Mouse (Mus musculus) kidney, adult 8-10 months (tissue): ENCODE measurements at regions not wholly inside any gene's neighbourhood (a gene's known extent, or its start where the extent isn't known, plus 50 kb on each side); places are given as distances from the start of the nearest gene placed in this dataset.

Experiments
- DNase-seq, 2 experiments: peaks; one replicate each; pipeline ENCODE4 v3.0.0; 2022

GRCm38 (mm10) chr13:37579231-37579630, 199.0 kb upstream of the Rreb1 start:
- DNase-seq = no peak

GRCm38 (mm10) chr13:37579775-37580174, 198.4 kb upstream of the Rreb1 start:
- no peak for DNase-seq

GRCm38 (mm10) chr13:37580806-37581205, 197.4 kb upstream of the Rreb1 start:
- DNase-seq = no peak

DNA sequence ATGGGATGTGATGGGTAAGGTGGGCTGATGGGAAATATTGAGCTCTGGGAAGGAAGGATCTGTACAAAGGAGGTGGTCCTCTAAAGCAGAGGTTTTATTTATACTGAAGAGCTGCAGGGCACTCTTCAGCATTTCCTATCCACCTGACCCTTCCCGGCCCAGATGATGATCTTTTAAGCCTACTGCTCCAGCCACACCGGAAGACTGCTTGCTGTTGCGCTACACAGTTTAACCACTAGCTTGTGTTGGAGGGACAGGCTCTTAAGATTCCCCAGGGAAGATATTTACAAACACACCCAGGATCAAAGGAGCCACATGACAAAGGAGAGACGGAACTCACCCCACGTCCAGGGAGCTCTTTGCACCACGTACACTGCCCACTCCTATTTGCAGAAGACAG, 196.8 kb upstream of the Rreb1 start:
- no peak for DNase-seq

- DNase-seq = no peak
Observed at GRCm38 (mm10) chr13:37585476-37585875, 192.7 kb upstream of the Rreb1 start.

GRCm38 (mm10) chr13:37586511-37586910, 191.7 kb upstream of the Rreb1 start:
- DNase-seq = no peak

DNA sequence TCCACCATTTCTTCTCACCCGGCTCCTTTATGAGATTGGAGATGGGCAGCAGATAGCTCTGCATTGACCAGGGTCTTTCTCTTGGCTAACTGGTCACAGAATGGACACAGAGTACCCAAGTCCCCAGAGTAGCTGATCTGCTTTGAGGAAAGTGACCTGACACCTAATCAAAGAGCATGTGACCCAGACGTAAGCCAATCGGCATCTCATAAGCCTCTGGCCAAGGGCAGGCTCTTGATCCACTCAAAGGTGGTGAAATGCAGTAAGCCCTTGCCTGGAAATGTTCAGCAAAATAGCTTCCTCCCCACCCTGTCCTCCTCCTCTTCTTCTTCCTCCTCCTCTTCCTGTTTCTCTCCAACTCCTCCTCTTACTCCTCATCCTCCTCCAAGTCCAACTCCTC, 190.3 kb upstream of the Rreb1 start:
- no peak for DNase-seq

DNA sequence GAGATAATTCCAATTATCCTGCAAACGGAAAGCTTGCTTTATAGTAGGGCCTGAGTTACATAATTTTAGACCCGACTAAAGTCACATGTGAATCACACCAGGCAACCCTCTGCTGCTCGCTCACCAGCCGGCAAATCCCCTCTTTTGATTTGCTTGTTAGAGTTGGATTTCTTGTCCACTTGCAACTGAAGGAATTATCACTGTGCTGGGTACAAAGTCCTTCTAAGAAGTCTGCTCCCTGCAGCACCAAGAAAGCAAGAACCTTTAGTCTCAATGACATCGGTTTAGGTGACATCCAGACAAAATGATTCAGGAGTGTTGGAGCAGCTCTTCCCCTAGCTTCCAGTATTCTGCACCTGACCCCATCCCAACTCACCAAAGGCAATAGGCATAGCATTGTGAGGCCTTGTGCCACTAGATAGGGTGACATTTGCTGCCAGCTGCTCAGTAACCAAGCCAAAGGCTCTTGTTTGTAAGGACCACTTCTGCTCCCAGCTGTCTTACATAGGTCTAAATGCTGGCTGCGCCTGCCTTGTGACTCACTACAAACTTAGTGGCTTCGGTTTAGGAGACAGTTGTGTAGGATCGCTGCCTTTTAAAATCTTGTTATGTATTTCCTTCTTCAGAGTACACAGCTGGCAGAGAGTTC, 189.5 kb upstream of the Rreb1 start:
- DNase-seq = no peak

DNA sequence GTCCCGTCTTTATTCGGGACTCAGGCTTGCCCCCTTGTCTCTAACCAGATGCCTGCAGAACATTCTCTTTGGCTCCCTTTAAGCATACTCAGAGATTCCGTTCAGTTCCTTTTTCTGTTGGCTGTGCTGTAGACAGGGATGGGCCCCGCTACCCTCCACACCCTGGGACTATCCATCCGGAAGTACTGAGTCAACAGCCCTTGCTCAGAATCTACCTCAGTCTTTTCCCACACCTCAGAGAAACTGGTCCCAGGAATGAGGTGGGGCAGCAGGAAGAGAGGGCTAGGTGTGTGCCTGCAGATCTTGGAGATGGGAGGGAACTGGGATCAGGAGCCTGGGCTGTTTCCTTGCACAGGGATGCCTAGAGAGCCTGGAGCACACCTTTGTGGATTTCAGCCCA, 186.1 kb upstream of the Rreb1 start:
- no peak for DNase-seq

DNA sequence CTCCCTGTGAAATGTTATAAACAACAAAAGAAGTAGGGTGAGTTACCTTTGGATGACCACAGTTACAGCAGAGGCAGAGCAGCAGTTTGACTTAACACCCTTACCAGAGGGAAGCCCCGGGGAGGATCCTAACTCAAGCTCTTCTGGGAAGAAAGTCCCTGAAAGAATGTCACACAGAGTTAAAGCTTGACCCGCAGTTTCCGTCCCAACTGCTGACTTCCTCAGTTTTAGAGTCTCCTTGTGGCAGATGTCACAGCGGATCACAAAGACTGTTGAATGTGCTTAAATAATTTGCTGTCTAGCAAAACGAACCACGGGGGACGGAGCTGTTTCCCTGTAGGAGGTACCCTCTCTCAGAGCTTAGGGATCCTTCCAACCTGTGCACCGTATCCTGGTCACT, 183.0 kb upstream of the Rreb1 start:
- DNase-seq = peak; percentile 14 to 39

DNA sequence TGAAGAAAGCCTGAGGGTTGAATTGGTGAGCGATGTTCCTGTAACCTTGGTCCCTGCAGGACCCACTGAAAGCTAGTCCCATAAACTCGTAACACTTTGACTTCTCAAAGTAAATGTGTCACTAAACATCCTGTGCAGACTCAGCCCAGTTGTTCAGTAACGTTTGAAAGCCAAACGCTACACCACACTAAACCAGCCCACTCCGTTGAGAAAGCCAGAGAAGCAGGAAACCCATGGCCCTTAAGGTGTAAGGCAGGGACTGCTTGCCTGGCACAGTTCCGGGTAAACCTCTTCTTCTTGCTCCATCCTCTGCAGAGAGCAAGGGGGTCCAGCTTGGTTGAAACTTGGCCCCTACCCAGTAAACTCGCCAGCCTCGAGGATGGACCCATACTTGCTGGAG, 180.6 kb upstream of the Rreb1 start:
- DNase-seq = peak; percentile 80 to 89

DNA sequence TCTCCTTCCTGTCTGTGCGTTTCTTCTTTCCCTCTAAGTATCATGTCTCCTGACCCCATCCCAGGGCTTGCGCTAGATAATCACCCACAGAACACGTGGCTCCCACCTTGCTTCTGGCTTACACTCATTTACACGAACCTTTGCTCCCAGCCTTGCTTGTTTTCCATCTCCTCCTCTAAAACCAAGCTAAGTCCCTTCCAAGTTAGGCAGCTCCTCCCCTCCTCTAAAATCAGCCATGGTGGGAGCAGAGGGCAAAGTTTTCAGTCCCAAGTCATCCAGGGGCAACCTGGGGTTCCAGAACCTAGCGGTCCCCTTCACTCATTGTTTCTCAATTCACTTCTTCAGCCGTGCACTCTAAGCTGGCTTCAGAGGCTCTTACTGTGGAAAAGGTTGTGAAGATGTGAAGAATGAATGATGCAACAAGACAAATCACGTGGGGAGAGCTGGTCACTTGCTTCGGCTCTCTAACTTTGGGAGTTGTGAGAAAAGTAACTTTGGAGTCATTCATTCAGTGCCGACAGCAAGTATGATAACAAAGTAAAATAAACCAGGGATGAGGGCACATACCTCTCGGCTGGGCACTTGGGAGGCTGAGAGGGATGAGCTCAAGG, 179.9 kb upstream of the Rreb1 start:
- peak; percentile 83 to 89 for DNase-seq

- DNase-seq = peak in 1 of 2 experiments; percentile 31
Observed at GRCm38 (mm10) chr13:37599679-37600078, 178.5 kb upstream of the Rreb1 start.

DNA sequence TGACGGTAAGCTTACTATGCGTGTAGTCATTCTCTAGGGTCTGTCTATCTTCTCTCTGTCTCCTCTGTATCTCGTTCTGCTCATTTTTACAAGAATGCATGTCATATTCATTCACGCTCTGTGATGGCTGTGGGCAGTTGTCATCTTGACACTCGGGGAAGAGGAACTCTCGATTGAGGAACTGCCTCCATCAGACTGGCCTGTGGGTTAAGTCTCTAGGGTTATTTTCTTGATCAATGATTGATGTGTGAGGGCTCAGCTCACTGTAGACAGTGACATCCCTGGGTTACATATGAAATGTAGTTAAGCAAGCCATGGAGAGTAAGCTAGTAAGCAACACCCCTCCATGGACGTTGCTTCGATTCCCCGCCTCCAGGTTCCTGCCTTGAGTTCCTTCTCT, 178.0 kb upstream of the Rreb1 start:
- DNase-seq = no peak

- peak; percentile 28 to 42 for DNase-seq
Observed at GRCm38 (mm10) chr13:37601068-37601467, 177.1 kb upstream of the Rreb1 start.

DNA sequence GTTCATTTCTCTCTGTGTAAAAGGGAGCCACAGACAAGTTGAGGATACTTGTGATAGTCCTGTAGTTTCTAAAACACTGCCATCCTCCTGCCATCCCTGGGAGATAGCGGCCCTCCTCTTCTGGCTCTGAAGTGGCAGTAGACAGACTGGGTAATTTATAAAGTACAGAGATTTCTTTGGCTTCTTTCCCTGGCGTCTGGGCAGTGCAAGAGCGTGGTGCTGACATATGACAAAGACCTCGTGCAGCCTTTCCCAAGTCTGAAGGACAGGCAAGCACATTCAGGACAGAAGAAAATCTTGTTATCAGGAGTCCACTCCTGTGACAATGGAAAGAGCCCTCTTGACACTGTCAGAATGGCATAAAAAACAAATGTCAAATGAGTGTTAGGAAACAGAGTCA, 175.9 kb upstream of the Rreb1 start:
- DNase-seq = peak; percentile 30 to 34

DNA sequence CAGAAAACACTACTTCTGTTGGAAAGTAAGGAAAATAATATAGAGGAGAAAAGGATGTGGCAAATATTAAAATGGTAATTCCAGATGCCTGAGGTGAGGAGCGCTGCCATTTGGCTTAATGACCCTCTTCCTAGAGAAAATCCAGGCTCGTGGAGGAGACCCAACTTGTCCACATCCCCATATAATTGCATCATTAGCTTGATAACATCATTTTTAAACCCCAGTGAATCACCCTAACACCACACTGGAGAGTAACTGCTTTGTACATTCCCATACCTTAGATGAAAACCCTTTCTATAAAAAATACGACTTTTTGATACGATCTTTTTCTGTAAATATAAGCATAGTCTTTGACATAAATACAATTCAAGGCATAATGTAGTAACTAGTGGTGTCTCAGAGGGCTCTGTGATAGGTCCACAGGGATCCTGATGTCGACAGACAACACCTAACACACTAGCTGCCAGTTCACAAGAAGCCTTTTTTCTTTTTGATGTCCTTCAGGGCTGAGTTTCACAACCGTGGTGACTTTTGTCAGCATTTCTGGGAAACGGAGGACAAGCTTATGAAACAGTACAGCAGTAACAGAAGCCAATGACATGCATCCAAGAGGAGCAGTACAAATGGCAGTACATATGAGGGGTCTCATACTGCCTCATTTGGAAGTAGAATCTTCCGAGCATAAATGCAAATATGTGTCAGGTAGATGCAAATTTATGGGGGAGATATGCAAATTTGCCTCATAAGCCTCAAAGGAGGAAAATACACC, 174.8 kb upstream of the Rreb1 start:
- DNase-seq = no peak

- DNase-seq = no peak
Observed at GRCm38 (mm10) chr13:37606250-37606649, 171.9 kb upstream of the Rreb1 start.

GRCm38 (mm10) chr13:37609085-37609484, 169.1 kb upstream of the Rreb1 start:
- no peak for DNase-seq

- no peak for DNase-seq
Observed at GRCm38 (mm10) chr13:37611387-37611786, 166.8 kb upstream of the Rreb1 start.

DNA sequence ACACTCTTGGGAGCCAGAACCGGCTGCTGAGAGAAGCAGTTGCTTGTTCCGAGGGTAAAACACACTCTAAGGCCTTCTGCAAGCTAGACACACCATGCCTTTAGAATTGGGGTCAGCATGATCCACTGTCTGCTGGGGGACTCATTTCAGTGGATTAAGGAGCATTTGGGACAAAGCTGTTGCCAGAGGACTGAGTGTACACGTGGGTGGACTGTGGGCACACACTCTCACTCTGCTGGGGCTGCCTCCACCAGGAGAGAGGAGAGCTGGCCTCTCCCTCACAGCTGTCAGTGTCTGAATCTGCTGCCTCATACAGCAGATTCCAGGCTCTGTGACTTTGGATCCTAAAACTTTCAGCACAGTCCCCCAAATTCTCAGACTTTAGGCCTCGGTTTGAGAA, 161.2 kb upstream of the Rreb1 start:
- no peak for DNase-seq

- peak; percentile 74 to 81 for DNase-seq
Observed at GRCm38 (mm10) chr13:37619841-37620725, 158.1 kb upstream of the Rreb1 start.
